Mouse (Mus musculus): ENCODE results near the gene Bag2. TPM values are rescaled to one million over a fixed set of nuclear protein-coding genes. Genes with fewer than 3 reads are reported as not detected.
"Not testable (repeated sequence)": the region's sequence is repeated elsewhere in the genome, so short reads cannot be mapped to it uniquely, and the experiment has no call there.

The Bag2 gene
- total RNA-seq, 1 experiment from 2014 or later: 14.0 TPM

DNA sequence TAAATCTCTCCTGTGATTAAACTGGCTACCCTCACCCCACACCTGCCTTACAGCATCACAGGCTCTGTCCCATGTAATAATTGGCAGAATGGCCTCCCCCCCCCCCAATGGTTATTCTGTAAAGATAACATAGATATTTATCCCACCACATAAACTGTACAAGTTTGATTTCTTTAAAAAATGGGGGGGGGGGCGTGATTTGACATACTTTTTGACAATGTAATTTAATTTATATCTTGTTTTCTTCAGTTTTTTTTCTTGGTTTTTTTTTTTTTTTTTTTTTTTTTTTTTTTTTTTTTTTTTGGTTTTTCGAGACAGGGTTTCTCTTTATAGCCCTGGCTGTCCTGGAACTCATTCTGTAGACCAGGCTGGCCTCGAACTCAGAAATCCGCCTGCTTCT, 7.9 kb downstream of the Bag2 start:
- DNase-seq: not testable (repeated sequence)

DNA sequence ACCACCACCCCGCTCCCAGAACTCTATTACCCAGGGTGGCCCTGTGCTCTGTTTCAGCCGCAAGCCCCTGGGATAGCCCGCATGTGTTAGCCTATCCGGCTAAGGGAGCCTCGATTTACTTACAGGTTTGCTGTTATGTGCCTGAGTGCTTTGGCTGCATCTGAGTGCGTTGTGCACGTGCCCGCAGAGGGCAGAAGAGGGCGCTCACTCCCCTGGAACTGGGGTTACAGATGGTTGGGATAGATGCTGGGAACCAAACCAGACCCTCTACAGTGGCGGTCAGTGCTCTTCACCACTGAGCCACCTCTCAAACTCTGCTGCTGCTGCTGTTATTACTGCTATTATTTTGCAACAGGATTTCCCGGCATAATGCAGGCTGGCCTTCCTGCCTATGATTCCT, 8.5 kb downstream of the Bag2 start:
- DNase-seq: no peak

DNA sequence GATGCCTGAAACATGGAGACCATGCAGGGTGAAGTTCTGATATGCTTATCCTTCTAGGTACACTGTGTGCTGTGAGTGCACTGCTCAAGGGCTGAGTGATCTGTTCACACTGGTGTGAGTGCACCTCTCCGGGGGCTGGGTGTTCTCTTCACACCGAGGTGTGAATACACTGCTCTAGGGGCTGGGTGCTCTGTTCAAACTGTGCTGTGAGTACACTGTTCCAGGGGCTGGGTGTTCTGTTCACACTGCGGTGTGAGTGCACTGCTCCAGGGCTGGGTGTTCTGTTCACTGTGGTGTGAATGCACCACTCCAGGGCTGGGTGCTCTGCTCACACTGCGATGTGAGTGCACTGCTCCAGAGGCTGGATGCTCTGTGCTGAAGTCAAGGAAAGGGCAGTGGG, 11.7 kb downstream of the Bag2 start:
- DNase-seq: no peak

DNA sequence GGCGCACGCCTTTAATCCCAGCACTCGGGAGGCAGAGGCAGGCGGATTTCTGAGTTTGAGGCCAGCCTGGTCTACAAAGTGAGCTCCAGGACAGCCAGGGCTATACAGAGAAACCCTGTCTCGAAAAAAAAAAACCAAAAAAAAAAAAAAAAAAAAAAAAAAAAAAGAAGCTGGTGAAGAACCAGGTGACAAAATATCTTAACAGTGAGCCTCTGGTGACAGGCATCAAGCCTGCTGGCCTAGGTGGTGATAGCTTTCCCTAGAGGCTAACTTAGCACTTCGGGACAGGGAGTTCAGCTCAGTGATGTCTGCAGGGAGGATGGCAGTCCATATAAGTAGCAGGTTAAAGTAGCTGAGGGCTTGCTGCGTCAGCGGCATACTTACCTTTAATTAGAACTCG, 12.8 kb downstream of the Bag2 start:
- DNase-seq: not testable (repeated sequence)

DNA sequence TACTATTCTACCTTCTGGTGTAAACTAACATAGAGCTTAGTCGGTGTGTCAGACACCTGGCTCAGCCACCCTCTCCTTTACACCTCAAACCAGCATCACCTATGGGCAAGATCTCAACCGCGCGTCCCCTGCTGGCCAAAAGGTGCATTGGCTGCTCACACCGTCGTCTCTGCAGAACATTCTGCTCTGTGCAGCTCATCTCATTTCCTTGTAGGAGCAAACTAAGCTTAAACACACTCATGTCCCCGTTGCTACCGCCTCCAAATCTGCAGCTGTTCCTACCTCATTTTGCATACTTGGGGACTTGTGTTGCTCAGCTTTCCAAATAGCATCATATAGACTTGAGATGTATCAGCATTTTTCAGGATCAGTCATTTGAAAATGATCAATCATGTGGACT, 14.7 kb downstream of the Bag2 start:
- peak; percentile 14 for DNase-seq

DNA sequence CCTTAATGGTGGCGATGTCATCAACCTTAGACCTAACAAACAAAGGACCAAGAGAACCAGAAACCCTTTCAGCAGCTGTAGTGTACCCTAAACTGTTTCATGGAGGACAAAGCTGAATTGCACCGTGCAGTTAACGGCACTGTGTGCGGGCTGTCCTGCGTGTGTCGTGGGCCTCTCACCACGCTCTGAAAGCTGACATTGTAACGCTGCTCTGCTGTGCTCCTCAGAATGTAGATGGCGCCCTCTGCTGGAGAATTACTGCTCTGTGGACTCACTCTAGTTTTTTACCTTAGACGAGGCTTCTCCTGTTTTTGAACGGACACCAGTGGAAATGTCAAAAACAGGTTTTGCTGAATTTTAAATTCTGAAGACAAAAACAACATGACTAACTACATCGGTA, 18.3 kb downstream of the Bag2 start:
- DNase-seq: peak; percentile 76

DNA sequence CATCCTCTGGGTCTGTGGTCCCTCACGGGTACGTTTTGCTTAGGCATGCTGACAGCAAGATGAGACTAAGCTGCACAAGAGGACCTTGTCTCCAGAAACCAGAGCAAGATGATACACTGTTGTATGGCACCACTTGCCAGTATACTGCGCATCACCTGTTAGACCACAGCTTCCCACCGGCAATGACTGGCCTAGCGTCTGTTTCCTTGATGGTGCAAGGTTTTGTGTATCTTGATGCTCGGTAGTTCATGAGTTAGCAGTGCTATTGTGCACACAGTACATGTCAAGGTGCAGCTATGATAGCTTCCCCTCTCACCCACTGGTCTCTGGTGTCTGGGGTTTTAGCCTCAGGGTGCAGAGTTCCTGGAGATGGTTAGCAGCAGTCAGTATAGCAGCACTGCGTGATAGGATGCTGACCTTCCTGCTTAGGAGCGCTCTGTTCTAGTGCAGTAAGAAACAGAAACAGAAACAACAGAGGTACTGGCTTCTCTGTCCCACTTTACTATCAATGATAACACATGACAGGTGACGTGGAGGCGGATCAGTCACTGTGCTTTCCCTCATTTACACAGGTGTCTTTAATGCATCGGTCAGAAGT, 18.8 kb downstream of the Bag2 start:
- no peak for DNase-seq

DNA sequence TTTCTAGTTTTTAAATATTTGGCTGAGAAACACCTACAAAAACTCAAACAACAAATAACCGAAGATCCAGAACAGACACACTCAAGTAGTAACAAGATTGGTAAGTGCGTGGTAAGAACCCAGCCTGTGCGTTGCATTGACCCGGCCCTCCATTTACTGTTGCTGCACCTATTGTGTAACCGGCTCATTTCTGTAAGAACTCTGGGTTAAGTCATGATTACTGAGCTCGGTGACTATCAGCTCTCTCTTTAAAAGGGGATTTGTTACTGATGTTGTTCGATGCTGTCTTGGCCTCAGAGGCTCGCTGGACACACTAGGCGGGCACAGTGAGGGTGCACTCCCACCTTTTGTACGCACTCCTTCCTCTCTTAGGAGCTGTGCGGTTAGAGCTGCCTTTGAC, 19.3 kb downstream of the Bag2 start:
- DNase-seq: no peak

DNA sequence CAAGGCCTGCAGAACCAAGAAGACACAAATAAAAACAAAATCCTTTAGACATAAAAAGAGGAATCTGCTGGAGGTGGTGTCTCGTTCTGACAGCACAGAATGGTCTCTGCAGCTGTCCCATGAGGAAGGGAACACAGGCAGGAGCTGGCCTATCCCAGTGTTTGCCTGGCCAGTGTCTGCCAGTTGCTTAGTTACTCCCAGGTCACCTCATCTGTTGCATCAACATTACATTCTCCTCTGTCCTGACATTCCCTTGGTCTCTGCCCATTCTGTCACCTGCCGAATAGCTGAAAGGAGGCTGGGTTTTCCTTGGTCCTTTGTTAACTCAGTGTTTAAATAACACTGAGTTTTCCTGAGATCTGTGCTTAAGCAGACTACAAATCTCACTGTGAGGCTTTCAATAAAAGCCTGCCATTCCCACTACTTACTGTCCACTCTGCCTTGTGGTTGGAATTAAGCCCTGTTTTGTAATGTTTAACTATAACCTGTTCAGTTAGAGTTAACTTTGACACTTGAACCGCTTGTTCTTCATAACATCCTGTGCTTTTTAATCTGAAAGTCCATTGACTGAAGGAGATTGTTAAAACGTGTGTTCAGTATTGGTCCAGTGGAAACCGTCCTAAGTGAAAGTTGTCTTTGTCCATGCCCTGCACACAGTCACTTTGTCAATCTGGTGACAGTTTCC, 23.5 kb downstream of the Bag2 start:
- DNase-seq: no peak

DNA sequence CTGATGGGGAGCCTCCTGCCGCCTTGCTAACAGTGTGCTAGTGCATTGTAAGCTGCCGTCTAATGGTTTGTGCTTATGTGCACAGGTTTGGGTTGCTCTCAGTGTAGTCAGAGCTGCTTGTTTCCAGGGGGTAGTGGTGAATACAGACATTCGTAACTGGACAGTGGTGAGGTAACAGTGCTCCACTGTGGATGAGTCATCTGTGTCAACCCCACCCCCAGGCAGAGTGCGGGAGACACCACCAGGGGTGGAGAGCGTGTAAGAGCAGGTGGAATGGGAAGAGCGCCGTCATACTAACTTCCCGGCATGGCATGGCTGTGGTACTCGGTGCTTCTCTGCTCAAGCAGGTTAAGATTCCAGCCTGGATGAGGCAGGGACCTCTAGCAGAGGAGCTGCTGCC, 24.6 kb downstream of the Bag2 start:
- no peak for DNase-seq

DNA sequence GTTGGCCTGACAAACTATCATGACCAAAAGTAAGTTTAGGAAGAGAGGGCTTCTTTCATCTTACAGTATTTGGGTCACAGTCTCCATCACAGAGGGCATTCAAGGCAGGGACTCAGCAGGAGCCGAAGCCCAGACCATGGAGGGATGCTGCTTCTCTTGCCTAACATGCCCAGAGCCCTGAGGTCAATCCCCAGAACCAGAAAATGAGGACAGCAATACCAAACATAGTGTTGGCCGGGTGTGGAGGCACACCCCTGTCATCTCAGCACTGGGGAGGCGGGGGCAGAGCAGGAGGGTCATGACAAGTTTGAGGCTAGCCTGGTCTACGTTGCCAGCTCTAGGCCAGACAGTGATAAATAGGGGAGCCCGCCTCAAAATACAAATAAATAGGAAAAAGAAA, 32.5 kb downstream of the Bag2 start:
- no peak for DNase-seq

DNA sequence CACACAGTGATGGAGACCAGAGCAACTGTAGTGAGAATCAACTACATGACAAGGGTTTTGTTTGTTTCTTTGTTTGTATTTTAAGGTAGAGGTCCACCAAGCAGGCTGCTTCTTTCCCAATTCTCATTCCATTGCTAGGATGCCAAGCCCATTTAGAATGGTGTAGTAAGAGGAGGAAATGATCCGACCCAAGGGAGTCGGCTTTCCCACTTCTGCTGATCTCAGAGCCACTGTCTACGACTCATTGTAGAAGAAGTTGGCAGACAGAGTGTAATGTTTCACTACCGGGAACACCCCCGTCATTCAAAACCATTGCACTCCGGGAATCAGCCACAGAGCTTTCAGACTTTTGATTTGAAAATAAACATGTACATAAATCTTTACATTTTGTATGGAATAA, 33.1 kb downstream of the Bag2 start:
- DNase-seq: no peak

DNA sequence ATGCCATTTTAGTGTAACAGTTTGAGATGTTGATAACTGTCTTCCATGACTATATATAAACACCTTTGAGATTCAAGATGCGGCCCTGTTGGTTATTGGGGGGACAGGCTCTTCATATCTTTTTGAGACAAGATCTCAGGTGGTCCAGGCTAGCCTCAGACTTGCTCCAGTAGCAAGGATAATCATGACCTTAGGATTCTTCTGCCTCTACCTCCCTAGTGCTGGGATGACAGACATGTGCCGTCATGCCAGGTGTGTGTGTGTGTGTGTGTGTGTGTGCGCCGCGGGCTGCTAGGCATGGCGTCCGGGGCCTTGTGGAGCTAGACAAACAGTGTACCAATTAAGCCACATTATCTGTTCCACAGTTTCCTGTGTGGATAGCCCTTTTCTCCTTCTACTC, 36.6 kb downstream of the Bag2 start:
- no peak for DNase-seq

DNA sequence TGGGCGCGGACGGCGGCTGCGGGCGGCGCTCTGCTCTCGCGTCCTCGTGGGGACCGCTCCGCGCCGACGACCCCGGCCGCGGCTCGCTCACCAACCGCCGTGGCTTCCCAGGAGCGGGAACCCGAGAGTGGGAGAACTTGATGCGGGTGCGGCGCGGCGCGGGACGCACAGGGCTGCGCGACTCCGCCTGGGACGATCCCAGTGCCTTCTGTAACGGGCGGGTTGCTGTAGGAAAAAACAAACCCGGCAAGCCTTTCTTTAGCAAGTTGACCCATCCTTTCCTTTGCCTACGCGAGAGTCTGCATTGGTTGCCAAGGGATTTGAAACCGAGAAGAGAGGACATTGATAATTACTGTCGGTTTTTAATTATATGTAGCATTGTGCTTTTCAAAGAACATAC, 37.4 kb downstream of the Bag2 start:
- no peak for DNase-seq

DNA sequence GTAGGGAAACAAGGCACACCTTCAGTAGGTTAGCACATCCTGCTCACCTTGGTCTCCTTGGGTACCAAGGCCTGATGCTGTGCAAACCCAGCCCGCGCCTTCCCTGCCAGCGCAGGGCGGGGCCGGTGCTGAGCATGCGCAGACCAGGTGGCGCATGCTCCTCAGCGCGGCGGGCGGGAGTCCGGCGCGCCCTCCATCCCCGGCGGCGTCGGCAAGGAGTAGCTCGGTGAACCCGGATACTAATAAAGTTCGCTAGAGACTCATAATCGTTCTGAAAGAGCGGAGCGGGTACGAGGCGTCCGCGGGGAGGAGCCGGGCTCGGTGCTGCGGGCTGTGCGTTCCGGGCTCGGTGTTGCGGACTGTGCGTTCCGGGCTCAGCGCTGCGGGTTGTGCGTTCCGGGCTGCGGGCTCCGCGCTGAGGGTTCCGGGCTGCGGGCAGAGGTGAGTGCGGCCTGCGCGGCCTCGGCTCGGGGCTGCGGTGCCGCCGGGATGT, 37.8 kb downstream of the Bag2 start, which contains the start of gene Rab23:
Gene Rab23 (plus strand): TSS at position 155 of the 493 bp plus-strand sequence.
- DNase-seq: peak; percentile 83

DNA sequence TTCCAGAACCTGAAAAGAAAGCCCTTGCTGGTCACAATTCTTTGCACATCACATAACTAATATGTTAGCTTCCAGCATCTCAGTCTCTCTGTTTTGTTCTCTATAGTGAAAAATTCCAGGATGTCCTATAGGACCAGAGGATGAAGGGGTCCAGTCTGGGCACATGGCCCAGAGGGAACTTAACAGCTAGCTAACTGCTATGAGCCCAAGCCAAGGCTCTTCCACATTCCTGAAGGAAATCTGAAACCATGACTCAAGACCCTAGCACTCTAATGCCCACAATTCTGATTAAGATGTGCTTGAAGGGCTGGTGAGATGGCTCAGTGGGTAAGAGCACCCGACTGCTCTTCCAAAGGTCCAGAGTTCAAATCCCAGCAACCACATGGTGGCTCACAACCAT, 40.0 kb downstream of the Bag2 start:
- DNase-seq: no peak

DNA sequence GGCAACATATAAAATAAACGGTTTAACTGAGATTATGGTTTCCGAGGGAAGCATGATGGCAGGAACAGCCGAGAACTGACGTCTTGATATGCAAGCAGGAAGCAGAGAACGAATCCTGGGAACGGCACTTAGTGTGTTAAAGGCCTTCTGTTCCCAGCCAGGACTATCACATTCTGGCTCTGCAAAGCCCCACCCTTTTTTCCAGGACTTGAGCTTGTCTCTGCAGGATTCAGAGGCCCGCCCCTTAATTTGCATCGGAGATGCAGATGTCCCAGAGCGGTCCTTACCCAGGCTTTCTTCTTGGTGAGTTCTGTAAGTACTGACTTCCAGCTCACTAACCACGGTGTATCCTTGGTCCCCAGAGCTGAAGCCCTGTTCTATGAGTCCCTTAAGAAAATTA, 42.8 kb downstream of the Bag2 start:
- no peak for DNase-seq

DNA sequence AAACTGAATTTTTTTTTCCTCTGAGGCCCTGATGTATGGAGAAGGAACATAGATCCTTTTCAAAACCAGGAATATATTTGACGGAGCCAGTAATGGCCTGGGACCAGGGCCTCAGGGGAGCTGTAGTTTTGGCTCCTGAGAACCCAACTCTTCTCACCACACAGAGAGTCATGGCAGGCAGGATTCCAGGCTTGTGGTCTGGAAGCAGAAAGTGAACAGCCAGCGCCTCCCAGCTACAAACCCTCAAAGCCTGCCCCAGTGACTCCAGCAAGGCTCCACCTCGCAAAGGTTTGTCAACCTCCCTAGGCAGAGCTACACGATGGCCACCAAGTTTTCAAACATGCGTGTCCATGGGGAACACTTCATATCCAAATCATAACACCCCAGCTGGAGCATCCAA, 45.6 kb downstream of the Bag2 start:
- DNase-seq: no peak

DNA sequence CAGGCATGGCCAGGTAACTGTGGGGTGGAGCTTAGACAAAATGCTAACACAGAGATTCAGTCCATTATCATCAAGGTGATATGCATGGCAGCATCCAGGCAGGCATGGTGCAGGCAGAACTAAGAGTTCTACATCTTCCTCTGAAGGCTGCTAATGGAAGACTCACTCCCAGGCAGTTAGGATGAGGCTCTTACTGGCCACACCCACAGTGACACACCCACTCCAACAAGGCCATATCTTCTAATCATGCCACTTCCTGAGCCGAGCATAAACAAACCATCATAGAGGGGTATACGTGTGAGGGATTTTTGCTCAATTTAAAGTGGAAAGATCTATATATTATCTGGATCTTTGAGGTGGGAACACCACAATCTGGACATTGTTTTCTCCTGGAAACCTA, 48.0 kb downstream of the Bag2 start:
- no peak for DNase-seq

DNA sequence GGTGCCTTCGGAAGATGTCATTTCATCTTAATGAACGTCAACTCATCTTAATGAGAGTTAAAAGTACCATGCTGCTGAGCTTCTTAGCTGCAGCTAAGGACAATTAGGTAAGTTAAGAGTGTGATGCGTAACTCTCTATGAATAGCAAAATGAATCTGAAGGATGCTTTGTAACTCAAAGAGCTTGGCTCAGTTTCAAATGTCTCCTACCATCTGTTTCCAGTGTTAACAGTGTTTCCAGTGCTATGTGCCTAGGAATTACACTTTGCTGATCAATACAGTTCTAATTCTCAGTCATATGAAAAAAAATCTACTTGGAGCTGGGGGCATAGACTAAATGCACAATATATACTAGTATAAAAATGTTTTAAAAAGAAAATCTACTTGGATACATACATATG, 56.4 kb downstream of the Bag2 start:
- DNase-seq: no peak

DNA sequence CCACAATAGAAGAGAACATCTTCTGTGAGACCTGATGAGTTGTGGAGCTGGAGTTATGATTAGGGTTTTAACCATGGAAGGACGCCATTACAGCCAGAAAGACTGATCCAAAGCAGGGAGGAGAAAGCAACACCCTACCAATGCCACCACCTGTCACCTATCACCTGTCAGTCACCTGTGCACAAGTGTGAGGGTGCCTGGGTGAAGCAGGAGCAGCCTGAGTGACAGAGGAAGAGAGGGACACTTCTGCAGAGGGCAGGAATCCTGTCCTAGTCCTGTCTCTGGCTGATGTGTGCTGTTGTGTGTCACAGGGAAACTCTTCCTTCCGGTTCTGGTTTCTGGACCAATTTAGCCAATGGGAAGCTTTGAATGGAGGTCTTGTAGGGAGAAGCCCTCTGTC, 61.6 kb downstream of the Bag2 start:
- no peak for DNase-seq

All from adrenal gland, postnatal 25 days (tissue).